Mouse (Mus musculus): Measurements from ENCODE around the gene Rreb1. TPM values are rescaled to one million over a fixed set of nuclear protein-coding genes. Genes with fewer than 3 reads are reported as not detected.

The Rreb1 gene
- polyA plus RNA-seq (2015; fragmentation: Illumina TruSeq; extraction: RNeasy Lipid Tissue Mini Kit (QIAGEN cat#74804); ENCODE audit: insufficient read depth, low read depth, low replicate concordance): 5.9 TPM

DNA sequence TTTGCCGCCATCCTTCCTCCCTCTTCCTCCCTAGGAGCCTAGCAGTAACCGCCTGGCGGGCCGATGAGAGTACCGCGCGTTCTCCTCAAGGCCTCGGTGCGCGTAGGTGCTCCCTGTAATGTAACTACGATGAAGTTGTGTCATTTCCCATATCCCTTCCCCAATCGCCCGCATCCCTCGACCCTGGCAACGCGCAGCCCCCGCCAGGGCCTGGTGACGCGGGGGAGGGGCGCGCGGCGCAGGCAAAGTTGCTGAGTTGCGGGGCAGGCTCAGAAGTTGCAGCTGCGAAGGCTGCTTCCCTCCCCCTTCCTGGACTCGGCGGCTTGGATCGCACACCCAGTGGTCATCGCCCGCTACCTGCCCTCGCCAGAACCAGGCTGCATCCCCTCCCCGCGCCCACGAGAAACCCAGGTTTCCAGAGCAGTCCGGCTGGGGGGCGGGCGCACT, at the start of gene Rreb1:
Rreb1 (plus strand) TSS at position 254 of the 447 bp plus-strand sequence.

GRCm38 (mm10) chr13:37993704-37994404, 215.7 kb downstream of the Rreb1 start, which contains the start of gene Ssr1:
Ssr1 (minus strand) TSS chr13:37994217.

Other genes starting within 250 kb of the Rreb1 start
- 17.7 TPM for gene Ssr1, start 215.8 kb downstream of the Rreb1 start, polyA plus RNA-seq (2015; fragmentation: Illumina TruSeq; extraction: RNeasy Lipid Tissue Mini Kit (QIAGEN cat#74804); ENCODE audit: insufficient read depth, low read depth, low replicate concordance)